Mouse (Mus musculus) bone marrow, adult 2 months (tissue): ENCODE measurements around the gene Meiob.

Experiments used
- CTCF ChIP-seq: fragments of 200-500 bp; IDR thresholded peaks from 2 replicates; pipeline ENCODE4 v1.5.1; 2011; ENCODE audit warnings: low read length, control low read depth; ENCODE audit not compliant: control insufficient read depth, insufficient read depth
- POLR2A ChIP-seq: fragments of 200-500 bp; IDR thresholded peaks from 2 replicates; pipeline ENCODE4 v1.6.1; 2011; ENCODE audit warnings: low read depth, mild to moderate bottlenecking, control low read depth, low read length, borderline replicate concordance; ENCODE audit not compliant: control insufficient read depth

- TF ChIP-seq POLR2A (peak; percentile 34; the same call in 1 of the 2 replicates), CTCF (0 out of 2 replicates have a peak, but pooled peaks have one; percentile 2)
These were observed at the start of gene Meiob for GRCm38 (mm10) chr17:24803952-24804951.
